Mouse (Mus musculus) megakaryocyte, embryonic 14.5 days (primary cell): ENCODE measurements around the gene Psenen.

ENCODE experiments used
- FLI1 ChIP-seq: IDR thresholded peaks from 2 replicates; pipeline ENCODE4 v1.6.1; 2012; ENCODE audit warnings: low read length, inconsistent platforms, mixed read lengths
- GATA1 ChIP-seq: IDR thresholded peaks from 3 replicates; pipeline ENCODE4 v1.6.1; 2012; ENCODE audit warnings: mixed read lengths, low read length, inconsistent platforms, borderline replicate concordance

DNA sequence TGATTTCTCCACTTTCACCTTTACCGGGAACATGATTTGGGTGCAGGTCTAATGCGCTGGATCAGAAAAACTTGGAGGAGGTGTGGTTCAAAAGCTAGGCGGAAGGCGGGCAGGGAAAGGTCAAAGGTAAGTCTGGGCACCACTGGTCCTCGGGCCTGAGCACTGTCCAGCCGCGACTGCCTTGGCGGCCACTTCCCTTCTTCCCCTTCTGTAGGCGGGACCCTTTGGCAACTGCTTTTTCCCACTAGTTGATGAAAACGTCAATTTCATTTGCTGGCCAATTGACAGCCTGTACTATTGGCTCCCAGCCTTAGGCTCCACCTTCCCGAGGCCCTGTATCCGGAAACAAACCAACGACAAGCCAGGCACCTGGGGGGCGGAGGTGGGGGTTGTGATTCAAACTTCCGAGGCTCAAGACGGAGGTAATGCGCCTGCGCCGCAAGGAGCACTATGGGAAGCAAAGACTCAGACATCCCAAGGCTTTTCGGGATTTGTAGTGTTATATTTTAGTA lies 3.9 kb downstream of the Psenen start, which contains the start of gene Lin37:
- TF ChIP-seq GATA1: no peak
- no peak for TF ChIP-seq FLI1
